Mouse (Mus musculus) adrenal gland, adult (tissue): ENCODE results near the gene Qpct.
"Not testable (repeated sequence)": the region's sequence is repeated elsewhere in the genome, so short reads cannot be mapped to it uniquely, and the experiment has no call there.

ENCODE experiments used
- DNase-seq, 2 experiments: peaks; one replicate each; pipeline ENCODE4 v3.0.0; 2022 to 2023; ENCODE audit warnings: low spot score in 1 of 2; ENCODE audit not compliant: inconsistent age in 2 of 2

The Qpct gene

DNA sequence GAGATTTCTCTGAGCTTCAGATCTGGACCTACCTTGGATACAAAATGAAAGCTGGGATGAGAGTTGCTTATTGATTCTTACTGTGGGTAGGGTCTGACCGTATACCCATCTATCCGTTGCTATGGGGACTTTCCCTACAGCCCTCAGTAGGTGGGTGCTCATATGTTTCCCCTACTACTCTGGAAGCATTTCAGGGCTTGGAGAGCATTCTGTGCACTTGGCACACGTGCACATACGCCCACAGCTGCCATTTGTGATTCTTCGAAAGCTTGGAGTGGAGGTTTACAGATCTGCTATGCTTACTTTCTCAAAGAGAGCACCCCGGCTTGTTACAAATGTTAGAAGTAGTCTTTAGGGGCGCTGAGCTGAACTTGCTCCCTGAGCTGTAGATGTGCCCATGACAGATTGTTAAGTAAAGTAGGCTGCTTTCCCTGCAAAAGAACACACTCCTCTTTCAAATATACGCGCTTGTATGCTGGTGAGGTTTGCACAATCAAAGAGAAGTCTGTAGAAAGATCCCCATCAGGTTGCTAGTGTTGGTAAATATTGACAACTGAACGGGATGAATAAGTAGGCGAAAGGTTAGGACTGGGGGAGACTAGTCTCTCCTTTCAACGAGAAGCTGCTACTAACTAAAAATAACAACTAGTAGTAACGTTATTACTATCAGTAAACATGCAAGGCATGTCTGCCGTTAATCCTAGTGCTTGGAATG lies 18.2 kb downstream of the Qpct start:
- DNase-seq = peak in 1 of 2 experiments; percentile 10

DNA sequence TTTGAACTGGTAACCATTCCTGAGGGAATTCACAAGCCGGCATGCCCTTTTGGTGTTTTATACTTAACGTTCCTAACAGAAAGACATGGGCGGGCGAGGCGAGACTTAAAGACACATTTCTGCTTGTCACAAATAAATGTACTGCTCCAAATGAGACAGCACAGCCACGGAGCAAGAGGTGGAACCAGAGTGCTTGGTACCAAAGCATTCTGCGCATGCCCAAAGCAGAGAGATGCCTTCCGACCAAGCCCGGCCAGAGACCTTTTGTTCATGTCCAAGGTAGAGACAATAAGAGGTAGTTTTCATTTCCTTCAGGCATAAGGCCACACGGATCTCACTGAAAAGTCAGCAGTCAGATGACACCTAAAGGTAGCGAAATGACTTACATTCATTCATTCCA lies 20.2 kb downstream of the Qpct start:
- DNase-seq = no peak

DNA sequence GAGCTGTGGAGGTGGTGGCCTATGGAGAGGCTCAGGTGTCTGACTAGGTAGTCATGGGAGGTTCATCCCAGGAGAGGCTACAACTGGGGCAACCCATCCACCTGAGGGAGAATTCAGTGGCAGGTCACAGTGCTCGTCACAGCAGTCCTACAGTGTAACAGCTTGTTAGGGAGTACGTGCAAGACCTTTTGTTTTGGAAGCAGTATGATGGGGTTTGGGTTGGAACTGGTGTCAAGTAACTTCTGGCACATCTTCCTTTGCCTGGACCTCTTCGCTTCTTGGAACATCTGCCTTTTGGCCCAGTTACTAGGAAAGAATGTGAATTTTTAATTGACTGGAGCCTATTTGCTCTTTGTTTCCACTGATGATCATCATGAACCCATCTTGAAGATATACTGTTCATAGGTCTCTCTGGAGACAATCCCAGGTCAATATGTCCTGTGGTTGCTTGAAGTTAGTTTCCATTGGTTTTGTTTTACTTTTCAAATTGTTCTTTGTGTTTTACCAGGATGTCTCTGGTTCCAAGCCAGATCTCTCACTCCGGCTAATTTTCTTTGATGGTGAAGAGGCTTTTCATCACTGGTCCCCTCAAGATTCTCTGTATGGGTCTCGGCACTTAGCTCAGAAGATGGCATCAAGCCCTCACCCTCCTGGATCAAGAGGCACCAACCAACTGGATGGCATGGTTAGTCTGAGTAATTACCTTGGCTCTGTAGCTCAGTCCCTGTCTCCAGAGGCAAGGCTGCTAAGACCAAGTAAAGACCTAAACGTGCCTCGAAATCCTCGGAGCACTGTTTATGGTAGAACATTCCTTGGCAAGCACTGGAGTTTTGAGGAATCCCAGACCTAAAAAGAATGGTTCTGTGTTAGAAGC lies 25.5 kb downstream of the Qpct start:
- no peak for DNase-seq

GRCm38 (mm10) chr17:79077848-79078146 lies 26.1 kb downstream of the Qpct start:
- no peak for DNase-seq

DNA sequence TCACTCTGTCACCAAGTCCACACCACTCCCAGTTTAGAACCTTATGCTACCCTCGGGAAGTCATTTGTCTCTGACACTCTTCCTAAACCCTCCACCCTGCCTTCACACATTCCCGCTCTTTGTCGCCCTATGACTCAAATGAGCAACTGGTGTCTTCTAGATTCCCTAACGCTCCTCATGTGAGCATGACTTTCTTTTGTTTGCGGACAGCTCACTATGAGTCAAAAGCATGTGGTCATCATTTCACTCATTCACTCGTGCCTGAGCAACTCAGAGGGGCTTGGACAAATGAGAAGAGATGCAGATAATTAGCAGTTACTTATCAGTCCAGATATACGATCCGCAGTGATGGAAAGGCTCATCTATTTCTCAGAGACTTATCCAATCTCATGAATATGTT lies 26.5 kb downstream of the Qpct start:
- DNase-seq = no peak

- DNase-seq = no peak
These were observed 40.0 kb downstream of the Qpct start for GRCm38 (mm10) chr17:79091710-79092109.

- no peak for DNase-seq
These were observed 41.7 kb downstream of the Qpct start for GRCm38 (mm10) chr17:79093286-79093975.

- no peak for DNase-seq
These were observed 43.9 kb downstream of the Qpct start for GRCm38 (mm10) chr17:79095624-79096023.

DNA sequence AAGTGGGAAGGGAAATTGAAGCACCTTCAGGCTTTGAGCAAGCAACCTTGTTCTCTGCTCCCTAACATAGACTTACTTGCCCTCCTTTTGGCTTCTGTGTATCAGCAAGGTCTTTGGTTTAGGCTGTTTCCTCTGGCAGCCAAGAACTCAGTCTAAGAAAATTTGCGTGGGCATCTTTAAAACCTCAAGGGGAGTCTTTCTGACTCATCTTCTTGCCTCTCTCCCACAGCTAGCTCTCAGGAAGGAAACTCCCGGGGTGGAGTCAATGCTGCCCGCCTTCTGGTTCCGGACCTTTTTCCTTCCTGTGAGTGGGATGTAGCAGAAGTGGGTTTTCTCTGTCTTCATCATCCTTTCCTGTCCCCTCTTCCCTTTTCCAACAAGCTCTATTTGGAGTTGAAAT lies 48.2 kb downstream of the Qpct start:
- no peak for DNase-seq

- no peak for DNase-seq
These were observed 56.5 kb downstream of the Qpct start for GRCm38 (mm10) chr17:79108238-79108637.

GRCm38 (mm10) chr17:79109576-79109975 lies 57.9 kb downstream of the Qpct start:
- peak; percentile 43 to 80 for DNase-seq

- DNase-seq = peak; percentile 43 to 81
These were observed 59.2 kb downstream of the Qpct start for GRCm38 (mm10) chr17:79110936-79111348.

DNA sequence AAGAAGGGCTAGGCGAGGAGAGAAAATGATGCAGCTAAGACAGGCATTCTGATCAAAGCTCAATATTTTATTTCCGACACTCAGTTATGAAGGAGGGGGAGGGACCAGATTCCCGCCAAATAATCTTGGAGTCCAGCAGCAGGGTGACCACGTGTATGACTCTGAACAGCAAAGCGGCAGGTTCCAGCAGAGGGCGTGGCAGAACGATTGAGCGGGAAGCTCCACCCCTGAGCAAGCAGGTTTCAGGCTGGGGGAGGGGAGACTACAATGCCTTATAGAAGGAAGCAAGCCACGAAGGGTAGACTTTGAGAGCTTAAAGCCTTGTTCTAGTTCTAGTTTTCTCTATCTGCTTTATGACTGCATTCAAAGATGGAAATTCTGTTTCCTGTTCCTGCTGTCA lies 63.5 kb downstream of the Qpct start:
- DNase-seq = not testable (repeated sequence)

- no peak for DNase-seq
These were observed 67.4 kb downstream of the Qpct start for GRCm38 (mm10) chr17:79119066-79119465.

GRCm38 (mm10) chr17:79120269-79120668 lies 68.6 kb downstream of the Qpct start:
- no peak for DNase-seq

- DNase-seq = no peak
These were observed 82.0 kb downstream of the Qpct start for GRCm38 (mm10) chr17:79133740-79134139.

GRCm38 (mm10) chr17:79135826-79136225 lies 84.1 kb downstream of the Qpct start:
- DNase-seq = no peak

DNA sequence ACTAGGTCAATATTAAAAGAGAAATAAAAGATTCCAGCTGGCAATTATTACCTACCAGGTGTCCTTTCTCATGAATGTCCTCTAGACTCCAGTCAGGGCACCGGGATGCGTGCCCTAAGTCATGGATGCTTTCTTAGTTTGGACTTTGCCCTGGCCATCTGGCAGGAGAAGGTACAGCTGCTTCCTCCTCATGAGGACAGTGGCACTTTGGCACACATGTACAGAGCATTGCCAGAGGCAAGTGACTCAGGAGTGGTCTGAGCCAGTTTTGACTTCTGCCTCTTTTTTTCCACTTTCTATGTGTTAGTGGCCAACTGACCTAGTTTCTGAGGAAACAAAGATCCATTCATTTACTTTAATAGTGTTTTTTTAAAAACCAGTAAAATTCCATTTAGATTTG lies 84.7 kb downstream of the Qpct start:
- no peak for DNase-seq
